Mouse (Mus musculus) liver, adult (tissue): ENCODE results near the gene Apol8.

Source experiments
- GATA4 ChIP-seq: IDR thresholded peaks from 2 replicates; pipeline ENCODE4 v1.6.1; 2014; ENCODE audit warnings: mild to moderate bottlenecking, low read length; ENCODE audit not compliant: insufficient replicate concordance

The Apol8 gene

DNA sequence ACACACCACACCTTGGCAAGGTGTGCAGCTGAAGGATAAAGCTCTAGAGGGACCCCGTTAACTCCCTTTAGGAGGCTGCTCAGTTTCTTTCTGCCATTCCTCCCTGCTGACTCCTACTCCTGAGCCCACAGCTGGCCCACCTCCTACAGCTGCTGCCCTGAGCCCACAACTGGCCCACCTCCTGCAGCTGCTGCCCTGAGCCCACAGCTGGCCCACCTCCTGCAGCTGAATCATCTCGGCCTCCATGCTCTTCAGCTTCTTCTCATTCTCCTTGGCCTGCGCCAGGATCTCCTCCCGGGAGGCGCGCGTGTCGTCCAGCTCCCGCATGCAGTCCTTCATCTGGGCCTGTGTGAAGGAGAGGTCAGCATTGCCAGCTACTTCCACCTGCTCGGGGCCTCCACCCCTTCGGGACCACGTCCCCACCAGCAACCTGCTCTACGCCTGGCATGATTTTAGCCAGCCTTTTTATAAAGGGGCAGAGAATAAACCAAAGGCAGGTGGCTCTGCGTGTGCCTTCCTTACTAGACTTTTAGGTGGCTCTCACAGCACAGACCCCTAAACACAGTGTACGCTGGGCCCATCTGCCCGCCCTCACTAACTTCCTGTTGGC, 8.8 kb upstream of the Apol8 start:
- no peak for TF ChIP-seq GATA4

DNA sequence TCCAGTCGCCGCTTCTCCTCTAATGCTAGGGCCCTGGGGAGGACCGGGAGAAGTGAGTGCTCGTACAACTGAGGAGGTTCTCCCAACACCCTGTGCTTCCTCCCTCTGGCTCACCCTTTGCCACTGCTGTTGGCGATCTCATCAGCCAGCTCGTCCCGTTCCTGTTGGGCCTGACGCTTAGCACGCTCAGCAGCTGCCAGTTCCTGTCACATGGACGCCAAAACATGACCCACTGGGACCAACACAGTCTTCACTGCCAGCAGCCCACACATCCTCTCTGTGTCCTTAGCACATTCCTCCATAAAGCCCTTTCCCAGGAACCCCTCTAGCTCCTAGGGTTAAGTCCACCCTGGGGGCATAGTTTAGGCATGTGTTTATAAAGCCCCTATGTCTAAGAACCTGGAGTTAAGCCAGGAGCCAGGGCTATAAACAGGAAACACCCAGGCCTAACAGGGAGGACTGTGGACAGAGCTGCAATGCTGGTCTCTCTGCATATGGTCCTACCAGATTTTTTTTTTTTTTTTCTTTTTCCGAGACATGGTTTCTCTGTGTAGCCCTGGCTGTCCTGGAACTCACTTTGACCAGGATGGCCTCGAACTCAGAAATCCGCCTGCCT, 7.7 kb upstream of the Apol8 start:
- no peak for TF ChIP-seq GATA4

DNA sequence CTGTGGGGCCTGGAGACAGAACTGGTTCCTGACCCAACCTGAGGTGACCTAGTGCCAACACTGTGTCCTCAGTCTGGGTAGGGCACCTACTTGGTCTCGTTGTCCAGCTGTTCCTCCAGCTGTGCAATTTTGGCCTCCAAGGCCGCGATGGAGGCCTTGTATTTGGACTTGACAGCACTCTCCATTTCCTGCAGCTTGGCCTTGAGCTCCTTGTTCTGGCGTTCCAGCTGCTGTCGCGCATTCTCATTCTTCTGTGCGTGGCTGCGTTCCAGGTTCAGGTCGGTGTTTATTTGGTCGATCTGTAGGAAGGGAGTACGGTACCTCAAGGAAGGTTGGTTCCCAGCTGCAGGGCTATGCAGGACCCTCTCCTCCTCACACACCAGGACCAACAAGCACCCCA, 6.9 kb upstream of the Apol8 start:
- TF ChIP-seq GATA4, result no peak

DNA sequence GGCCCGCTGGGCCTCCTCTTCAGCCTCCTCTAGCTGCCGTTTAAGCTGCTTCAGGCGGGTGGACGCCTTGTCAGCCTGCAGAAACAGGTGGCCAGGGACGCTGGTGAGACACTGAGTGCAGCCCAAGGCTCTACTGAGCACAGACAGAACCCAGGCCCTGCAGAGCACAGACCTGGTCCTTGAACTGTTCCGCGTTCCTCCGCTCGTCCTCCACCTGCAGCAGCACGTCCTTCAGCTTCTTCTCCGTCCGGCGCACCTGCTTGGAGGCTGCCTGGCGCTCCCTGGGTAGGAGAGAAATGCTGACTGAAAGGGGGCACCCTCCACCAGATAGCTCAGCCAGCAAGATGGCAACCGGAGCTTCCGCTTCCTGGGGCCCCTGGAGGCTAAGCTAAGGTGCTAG, 6.2 kb upstream of the Apol8 start:
- TF ChIP-seq GATA4, result no peak

DNA sequence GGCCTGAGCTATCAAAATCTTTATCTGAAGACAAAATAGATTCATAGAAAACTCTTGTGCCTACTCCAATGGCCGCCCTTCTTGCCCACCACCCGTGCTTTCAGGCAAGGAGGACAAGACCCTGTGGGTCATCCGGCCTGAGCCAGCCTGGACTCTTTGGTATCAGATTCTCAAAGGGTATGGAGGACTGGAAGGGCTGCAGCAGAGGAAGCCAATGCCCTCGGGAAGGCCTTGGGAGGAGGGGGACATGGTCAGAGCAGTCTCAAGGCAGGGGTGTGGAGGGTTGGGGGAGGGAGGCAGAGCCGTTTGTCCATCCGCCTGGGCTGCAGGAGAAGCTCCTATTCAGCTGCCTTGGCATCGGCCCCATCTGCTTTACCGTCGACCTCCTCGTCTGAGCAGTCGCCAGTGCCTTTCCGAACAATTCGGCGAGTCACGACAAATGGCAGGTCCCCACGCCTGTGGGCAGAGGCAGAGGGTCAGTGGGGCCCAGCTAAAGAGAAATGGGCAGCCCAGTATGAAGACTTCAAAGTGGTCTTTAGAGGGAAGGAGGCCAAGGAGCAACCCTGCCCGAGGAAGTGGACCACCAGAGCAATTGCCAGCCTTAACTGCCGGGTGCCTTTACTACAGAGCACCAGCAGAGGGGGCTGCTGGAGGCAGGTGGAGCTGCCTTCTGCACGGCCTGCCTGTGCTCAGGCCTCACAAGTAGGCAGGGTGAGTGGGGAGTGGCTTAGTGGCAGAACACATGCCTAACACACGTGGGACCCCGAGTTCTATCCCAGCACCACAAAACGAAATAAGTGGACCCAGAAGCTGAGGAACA, 5.0 kb upstream of the Apol8 start:
- no peak for TF ChIP-seq GATA4

DNA sequence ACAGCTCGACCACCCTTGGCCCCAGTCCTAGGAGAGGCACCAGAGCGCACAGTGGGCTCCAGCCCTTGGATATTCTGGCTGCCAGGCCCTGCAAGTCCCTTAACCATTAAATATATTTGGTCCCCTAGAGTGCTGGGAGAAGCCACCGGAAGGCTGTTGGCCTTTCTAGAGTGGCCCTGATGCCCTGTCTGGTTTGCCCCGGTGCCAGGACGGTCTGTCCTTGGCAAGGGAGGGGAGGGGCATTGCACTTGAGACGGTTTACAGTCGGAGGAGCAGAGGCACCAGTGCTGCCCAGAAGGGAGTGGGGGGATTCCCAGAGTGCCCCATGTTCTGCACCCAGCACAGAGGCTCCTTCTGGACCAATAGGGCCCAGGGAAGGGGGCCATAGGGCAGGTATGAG, 4.3 kb upstream of the Apol8 start:
- TF ChIP-seq GATA4, result no peak

DNA sequence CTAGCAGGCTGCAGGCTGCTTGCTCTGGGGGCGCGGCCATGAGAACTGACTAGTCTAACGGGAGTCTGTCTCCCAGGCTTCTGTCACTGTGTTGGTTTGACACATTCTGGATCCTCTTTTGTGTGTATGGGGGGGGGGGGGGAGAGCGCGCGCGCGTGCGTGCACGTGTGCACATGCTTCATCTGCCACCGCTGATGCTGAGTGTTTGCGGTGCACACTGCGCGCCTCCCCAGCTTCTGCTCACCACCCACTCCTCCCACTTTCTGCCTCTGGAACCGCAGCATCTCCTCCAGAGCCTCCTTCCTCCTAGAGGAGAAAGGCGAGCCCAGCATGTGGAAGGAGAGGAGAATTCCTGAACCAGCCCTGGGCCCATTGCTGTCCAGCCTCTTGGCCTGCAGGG, 3.2 kb upstream of the Apol8 start:
- no peak for TF ChIP-seq GATA4

DNA sequence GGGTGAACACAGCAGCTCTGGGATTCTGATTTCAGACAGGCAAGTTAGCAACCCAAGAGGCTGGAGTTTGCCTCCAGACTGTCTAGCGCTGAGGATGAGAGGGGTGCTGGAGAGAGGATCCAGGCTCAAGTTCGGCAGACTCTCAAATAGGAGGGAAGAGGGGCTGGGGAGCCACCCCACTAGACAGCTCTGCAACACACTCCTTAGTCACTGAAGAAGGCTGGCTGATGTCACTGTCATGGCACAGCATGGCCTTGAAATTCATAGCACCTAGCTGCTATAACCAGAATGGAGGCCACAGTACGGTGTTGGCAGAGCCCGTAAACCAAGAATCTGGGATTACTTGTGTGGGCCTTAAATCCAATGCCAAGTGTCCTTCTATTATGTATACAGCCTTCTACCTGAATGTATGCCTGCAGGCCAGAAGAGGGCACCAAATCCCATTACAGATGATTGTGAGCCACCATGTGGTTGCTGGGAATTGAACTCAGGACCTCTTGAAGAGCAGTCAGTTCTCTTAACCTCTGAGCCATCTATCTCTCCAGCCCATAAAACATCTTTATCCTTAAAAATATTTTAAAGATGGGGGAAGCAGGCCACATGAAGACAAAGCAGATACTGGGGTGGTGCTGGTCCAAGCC, 903 bp upstream of the Apol8 start:
- no peak for TF ChIP-seq GATA4

DNA sequence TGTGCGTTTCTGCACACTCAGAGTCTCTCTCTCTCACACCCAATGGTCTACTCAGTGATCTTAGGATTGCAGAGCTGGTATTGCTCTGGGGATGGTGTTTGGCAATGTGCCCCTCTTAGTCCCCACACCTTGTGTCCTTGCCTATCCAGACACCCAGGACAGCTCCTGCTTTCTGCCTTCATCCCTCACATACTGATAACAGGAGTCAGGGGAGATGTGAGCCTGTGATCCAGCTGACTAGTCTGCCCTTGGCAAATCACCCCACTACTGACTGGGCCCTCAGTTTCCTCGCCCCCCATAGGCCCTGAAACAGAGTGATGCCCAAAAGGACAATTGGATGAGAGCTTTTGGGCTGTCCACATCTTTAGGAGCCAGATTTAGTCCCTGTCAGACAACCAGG, 722 bp downstream of the Apol8 start:
- TF ChIP-seq GATA4, result no peak

DNA sequence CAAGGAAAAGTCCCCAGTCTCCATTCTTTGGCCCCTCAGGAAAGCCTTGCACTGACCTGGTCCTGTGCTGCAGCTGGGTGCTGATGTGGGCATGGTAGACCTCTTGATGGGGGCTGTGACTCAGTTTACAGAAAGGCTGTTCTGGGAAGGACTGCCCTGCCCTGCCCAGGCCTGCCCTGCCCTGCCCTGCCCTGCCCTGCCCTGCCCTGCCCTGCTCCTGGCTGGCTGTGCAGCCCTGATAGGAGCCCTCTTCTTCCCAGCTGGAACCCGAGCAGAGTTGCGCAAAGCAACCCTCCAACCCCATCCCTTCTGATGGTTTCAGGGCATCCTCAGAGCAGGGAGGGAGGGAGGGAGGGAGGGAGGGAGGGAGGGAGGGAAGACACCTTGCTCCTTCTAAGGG, 1.7 kb downstream of the Apol8 start:
- no peak for TF ChIP-seq GATA4

DNA sequence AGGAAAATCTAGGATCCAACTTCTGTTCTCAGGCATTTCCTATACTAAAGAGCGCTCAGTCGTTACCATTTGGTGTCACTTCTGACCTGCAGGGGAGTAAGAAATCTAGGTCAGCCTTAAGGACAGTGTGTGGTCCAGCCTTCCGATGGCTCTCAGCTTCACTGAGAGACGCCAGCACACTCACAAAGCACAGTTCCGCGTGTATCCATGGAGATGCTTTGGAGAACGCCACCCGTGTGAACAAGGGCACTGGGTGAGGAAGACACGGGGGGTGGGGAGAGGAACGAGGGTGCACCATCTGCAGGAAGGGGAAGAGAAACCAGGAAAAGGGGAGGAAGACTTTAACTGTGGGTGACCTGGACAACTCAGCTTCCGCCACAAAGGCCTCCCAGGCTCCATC, 4.4 kb downstream of the Apol8 start:
- no peak for TF ChIP-seq GATA4

DNA sequence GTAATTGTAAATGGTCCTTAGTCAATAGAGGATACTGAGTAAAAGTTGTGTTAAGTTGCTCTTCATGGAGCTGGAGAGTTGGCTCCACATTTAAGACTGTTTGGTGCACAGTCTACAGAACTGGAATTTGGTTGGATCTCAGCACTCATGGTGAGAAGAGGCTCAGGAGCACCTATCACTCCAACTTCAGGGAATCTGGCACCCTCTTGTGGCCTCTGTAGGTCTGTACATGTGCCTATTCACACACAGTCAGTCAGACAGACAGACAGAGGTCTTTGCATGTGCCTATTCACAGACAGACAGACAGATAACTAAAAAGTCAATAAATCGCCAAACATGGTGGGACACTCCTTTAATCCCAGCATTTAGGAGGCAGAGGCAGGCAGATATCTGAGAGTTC, 6.3 kb downstream of the Apol8 start:
- TF ChIP-seq GATA4, result no peak

DNA sequence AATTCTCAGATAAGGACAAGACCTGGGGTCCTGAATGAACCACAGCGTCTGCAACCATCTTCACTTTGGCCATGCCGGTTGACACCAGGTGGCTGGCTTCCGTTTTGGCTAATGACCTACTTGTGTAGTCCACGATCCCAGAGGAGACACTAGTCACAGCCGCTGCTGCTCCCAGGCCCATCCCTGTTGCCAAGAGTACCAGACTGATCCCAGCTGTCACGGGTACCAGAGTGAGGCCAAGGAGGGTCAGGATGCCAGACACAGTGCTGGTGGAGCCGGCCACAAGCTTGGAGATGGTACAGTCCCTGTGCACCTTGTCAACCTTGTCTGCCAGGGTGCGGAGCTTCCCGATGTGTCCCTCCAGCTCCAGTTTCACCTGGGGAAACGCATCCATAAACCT, 7.1 kb downstream of the Apol8 start:
- no peak for TF ChIP-seq GATA4

DNA sequence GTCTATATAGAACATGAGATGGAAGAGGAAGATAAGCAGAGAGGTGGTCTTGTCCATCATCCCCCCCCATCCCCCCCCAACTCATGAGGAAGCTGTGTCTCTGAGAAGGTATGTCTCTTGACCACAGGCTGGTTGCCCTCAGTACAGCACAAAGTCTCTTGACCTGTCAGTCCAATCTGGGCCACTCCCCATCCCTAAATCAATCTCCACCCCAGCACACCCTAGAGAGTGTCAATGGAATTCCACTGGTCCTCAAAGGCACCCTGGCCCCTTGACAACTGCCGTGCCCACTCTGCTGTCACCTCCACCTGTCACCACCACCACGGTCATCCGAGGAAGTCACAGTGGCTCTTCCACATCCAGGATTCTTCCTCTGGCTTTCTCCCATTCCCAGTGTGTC, 8.4 kb downstream of the Apol8 start:
- no peak for TF ChIP-seq GATA4

DNA sequence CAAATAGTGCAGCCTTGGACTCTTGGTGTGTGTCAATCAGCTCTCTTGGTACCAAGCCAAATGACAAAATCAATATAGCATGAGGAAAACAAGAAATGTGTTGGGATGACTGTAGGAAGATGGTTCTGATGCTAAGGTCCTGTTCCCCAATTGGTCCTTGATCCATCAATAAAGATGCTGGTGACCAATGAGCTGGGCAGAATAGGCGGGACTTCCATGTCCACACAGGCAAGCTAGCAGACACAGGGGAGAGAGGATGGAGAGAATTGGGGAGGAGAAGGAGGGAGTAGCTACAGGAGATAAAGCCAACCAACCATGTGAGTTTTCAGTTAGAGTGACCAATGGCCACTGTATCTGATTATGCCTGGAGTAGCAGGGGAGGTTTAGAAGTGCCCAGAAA, 10.5 kb downstream of the Apol8 start:
- TF ChIP-seq GATA4, result no peak

DNA sequence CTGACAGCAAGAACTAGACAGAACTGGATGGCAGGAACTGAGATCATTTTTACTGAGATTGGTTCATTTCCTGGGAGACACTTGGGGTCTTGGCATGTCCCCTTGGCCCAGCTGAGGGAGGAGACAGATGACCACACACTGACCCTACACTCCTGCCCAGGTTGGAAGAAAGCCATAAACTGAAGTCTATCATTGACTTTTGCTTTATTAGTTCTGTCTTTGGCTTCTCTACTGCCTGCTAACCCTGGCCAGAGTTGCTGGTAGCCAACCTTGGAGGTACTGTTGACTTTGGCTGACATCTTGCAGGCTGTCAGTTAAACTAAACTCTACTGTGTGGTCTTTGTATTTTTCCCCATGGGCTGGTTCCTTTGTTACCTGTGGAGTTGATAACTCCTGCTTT, 11.7 kb downstream of the Apol8 start:
- TF ChIP-seq GATA4, result no peak

DNA sequence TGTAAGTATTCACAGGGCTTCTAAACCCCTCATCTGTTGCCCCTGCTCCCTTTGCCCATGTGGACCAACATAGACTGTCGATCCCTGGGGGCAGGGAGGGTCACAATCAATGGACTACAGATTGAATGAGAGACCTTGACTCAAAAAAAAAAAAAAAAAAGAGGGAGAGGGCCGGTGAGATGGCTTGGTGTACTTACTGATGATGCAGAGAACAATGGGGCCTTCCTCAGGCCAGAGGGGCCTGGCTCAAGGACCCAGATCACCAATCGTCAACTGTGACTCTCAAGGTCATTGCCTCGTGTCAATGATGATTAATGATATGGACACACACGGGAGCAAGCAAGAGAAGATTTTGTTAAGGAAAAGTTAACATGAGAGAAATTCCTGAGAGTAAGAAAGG, 12.2 kb downstream of the Apol8 start:
- TF ChIP-seq GATA4, result no peak
